Mouse (Mus musculus): ENCODE results near the gene Atp6v1g3. TPM values are rescaled to one million over a fixed set of nuclear protein-coding genes. Genes with fewer than 3 reads are reported as not detected.

Atp6v1g3 gene
- polyA plus RNA-seq, 1 experiment from 2014 or later, result not detected

DNA sequence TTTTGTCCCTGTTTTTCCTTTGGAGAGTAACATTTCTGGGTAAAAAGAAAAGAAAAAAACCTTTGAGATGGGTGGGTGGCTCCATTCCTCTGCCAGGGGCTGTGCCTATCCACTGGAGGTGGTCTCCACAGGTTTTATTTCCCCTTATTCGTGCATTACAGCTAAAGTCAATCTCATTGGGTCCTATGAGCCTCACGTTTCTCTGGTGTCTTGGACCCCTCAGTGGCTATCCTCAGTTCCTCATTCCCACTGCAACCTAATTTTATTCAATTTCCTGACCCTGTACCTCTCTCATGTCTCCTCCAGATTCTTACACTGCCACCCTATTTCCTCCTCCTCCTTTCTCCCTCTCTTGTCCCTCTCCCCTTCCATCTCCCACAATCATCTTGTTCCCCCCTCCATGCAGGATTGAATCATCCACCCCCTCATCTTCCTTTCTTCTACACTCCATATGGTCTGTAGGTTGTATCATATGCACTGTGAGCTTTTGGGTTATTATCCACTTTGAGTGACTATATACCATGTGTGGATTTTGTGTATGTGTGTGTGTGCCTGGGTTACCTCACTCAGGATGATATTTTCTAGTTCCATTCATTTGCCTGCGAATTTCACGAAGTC lies 17.3 kb upstream of the Atp6v1g3 start:
- ATAC-seq (ENCODE audit: insufficient read depth), result no peak
- Histone ChIP-seq H3K9ac (no peak overlapping the region), H3K27ac (replicated peaks) (no peak overlapping the region), H3K4me1 (replicated peaks) (no peaks in the 10 kb centered on the region), H3K4me2 (no peak overlapping the region), H3K27me3 (no peaks in the 10 kb centered on the region), H3K36me3 (replicated peaks) (no peaks in the 10 kb centered on the region), H3K4me3 (replicated peaks) (no peak overlapping the region), H3K9me3 (replicated peaks) (no peaks in the 10 kb centered on the region)
- 49% methylated on average over 4 of the region's 4 CpGs for WGBS (ENCODE audit: insufficient replicate concordance)

GRCm38 (mm10) chr1:138258758-138259157 lies 14.8 kb upstream of the Atp6v1g3 start:
- Histone ChIP-seq H3K4me1 (replicated peaks) (no peaks in the 10 kb centered on the region), H3K27ac (replicated peaks) (no peak overlapping the region), H3K9ac (no peak overlapping the region), H3K9me3 (replicated peaks) (no peaks in the 10 kb centered on the region), H3K36me3 (replicated peaks) (no peaks in the 10 kb centered on the region), H3K4me3 (replicated peaks) (no peak overlapping the region), H3K27me3 (no peaks in the 10 kb centered on the region), H3K4me2 (no peak overlapping the region)
- ATAC-seq (ENCODE audit: insufficient read depth), result no peak
- 54% methylated on average over 4 of the region's 4 CpGs for WGBS (ENCODE audit: insufficient replicate concordance)

- no peak overlapping the region for H3K4me2 ChIP-seq
- H3K9me3 ChIP-seq (replicated peaks), result no peaks in the 10 kb centered on the region
- no peaks in the 10 kb centered on the region for H3K4me1 ChIP-seq (replicated peaks)
- WGBS (ENCODE audit: insufficient replicate concordance), result 52% methylated on average over 3 of the region's 3 CpGs
- no peak for ATAC-seq (ENCODE audit: insufficient read depth)
- H3K4me3 ChIP-seq (replicated peaks), result no peak overlapping the region
- H3K9ac ChIP-seq, result no peak overlapping the region
- no peak overlapping the region for H3K27ac ChIP-seq (replicated peaks)
- H3K36me3 ChIP-seq (replicated peaks), result no peaks in the 10 kb centered on the region
- no peaks in the 10 kb centered on the region for H3K27me3 ChIP-seq
These were observed 12.0 kb upstream of the Atp6v1g3 start for GRCm38 (mm10) chr1:138261520-138261919.

DNA sequence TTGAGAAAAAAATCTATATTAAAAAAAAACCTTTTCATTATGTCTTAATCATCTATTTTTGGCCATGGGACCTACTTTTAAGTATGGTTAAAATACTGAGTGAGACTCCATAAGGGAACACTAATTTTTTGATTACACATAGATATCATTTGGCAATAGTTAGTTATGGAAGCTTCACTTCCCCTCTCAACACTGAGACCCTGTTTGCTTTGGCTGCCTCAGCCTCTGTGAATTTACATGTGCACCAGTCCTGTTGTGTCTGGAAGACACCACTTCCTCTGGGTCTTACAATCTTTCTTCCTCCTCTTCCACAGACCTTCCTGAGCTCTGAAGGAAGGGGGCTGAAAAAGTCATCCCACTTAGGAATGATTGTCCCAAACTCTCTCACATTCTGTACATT lies 11.1 kb upstream of the Atp6v1g3 start:
- H3K9ac ChIP-seq, result no peak overlapping the region
- H3K4me1 ChIP-seq (replicated peaks), result no peaks in the 10 kb centered on the region
- no peaks in the 10 kb centered on the region for H3K36me3 ChIP-seq (replicated peaks)
- ATAC-seq (ENCODE audit: insufficient read depth), result no peak
- H3K4me3 ChIP-seq (replicated peaks), result no peak overlapping the region
- no peak overlapping the region for H3K27ac ChIP-seq (replicated peaks)
- no peaks in the 10 kb centered on the region for H3K27me3 ChIP-seq
- H3K4me2 ChIP-seq, result no peak overlapping the region
- H3K9me3 ChIP-seq (replicated peaks), result no peaks in the 10 kb centered on the region

- ATAC-seq (ENCODE audit: insufficient read depth), result no peak
- no peak overlapping the region for H3K4me2 ChIP-seq
- H3K27me3 ChIP-seq, result no peaks in the 10 kb centered on the region
- 47% methylated on average over 5 of the region's 5 CpGs for WGBS (ENCODE audit: insufficient replicate concordance)
- H3K9ac ChIP-seq, result no peak overlapping the region
- no peaks in the 10 kb centered on the region for H3K4me1 ChIP-seq (replicated peaks)
- no peak overlapping the region for H3K4me3 ChIP-seq (replicated peaks)
- H3K27ac ChIP-seq (replicated peaks), result no peak overlapping the region
- H3K9me3 ChIP-seq (replicated peaks), result no peaks in the 10 kb centered on the region
- no peaks in the 10 kb centered on the region for H3K36me3 ChIP-seq (replicated peaks)
These were observed 6.0 kb upstream of the Atp6v1g3 start for GRCm38 (mm10) chr1:138267465-138268055.

GRCm38 (mm10) chr1:138274930-138275329 lies 1.4 kb downstream of the Atp6v1g3 start:
- no peak overlapping the region for H3K4me3 ChIP-seq (replicated peaks)
- H3K9ac ChIP-seq, result no peak overlapping the region
- no peak for ATAC-seq (ENCODE audit: insufficient read depth)
- no peaks in the 10 kb centered on the region for H3K36me3 ChIP-seq (replicated peaks)
- no peaks in the 10 kb centered on the region for H3K27me3 ChIP-seq
- H3K9me3 ChIP-seq (replicated peaks), result no peaks in the 10 kb centered on the region
- WGBS (ENCODE audit: insufficient replicate concordance), result 24% methylated on average over 3 of the region's 3 CpGs
- H3K27ac ChIP-seq (replicated peaks), result no peak overlapping the region
- no peak overlapping the region for H3K4me2 ChIP-seq
- H3K4me1 ChIP-seq (replicated peaks), result no peaks in the 10 kb centered on the region

DNA sequence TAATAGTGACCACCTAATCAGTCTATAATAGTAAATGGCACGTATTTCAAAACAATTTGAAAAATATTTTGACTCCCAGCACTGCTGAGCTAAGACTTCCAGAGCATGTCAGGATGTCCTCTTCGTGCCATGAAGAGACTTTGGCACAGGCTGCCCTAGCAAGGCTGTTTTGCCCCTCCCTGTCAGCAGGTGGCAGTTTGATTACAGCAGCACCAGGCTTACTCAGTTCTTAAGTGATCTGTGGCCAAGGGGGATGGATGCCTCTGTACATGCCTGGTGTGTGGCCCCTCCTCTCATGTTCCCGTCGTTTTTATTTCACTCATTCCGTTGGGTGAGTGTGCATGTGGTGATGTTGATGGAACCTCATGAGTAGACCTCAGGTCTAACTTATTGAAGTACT lies 2.3 kb downstream of the Atp6v1g3 start:
- H3K9me3 ChIP-seq (replicated peaks), result no peaks in the 10 kb centered on the region
- 46% methylated on average over 5 of the region's 5 CpGs for WGBS (ENCODE audit: insufficient replicate concordance)
- H3K4me3 ChIP-seq (replicated peaks), result no peak overlapping the region
- H3K36me3 ChIP-seq (replicated peaks), result no peaks in the 10 kb centered on the region
- no peak overlapping the region for H3K27ac ChIP-seq (replicated peaks)
- no peak overlapping the region for H3K4me2 ChIP-seq
- H3K27me3 ChIP-seq, result no peaks in the 10 kb centered on the region
- H3K4me1 ChIP-seq (replicated peaks), result no peaks in the 10 kb centered on the region
- no peak overlapping the region for H3K9ac ChIP-seq
- no peak for ATAC-seq (ENCODE audit: insufficient read depth)

DNA sequence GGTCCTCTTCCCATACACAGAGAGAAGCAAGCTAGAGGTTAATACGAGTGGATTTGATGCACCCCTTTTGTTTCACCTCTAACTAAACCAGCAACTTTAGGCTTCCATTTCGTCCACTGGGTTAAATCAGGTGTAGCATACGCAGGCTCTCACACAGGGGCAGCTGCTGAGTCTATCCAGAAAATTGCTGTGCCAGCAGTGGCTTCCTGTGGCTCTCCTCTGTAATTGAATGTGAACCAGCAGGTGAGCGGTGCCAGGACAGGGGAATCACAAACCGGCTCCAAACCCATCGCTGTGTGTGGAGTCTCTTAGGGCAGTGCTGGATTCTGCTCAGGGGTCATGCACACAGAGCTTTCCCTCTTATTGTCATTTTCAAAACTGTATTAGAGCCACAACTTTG lies 7.6 kb downstream of the Atp6v1g3 start:
- no peak overlapping the region for H3K27ac ChIP-seq (replicated peaks)
- H3K9me3 ChIP-seq (replicated peaks), result no peaks in the 10 kb centered on the region
- no peaks in the 10 kb centered on the region for H3K4me1 ChIP-seq (replicated peaks)
- no peaks in the 10 kb centered on the region for H3K36me3 ChIP-seq (replicated peaks)
- no peak overlapping the region for H3K4me3 ChIP-seq (replicated peaks)
- H3K9ac ChIP-seq, result no peak overlapping the region
- no peak overlapping the region for H3K4me2 ChIP-seq
- no peak for ATAC-seq (ENCODE audit: insufficient read depth)
- no peaks in the 10 kb centered on the region for H3K27me3 ChIP-seq
- WGBS (ENCODE audit: insufficient replicate concordance), result 67% methylated on average over 6 of the region's 6 CpGs

- no peak for ATAC-seq (ENCODE audit: insufficient read depth)
- no peak overlapping the region for H3K4me3 ChIP-seq (replicated peaks)
- H3K27me3 ChIP-seq, result no peaks in the 10 kb centered on the region
- H3K4me2 ChIP-seq, result no peak overlapping the region
- H3K36me3 ChIP-seq (replicated peaks), result no peaks in the 10 kb centered on the region
- H3K4me1 ChIP-seq (replicated peaks), result no peaks in the 10 kb centered on the region
- no peak overlapping the region for H3K9ac ChIP-seq
- 56% methylated on average over 3 of the region's 3 CpGs for WGBS (ENCODE audit: insufficient replicate concordance)
- H3K9me3 ChIP-seq (replicated peaks), result no peaks in the 10 kb centered on the region
- no peak overlapping the region for H3K27ac ChIP-seq (replicated peaks)
These were observed 9.0 kb downstream of the Atp6v1g3 start for GRCm38 (mm10) chr1:138282413-138283141.

DNA sequence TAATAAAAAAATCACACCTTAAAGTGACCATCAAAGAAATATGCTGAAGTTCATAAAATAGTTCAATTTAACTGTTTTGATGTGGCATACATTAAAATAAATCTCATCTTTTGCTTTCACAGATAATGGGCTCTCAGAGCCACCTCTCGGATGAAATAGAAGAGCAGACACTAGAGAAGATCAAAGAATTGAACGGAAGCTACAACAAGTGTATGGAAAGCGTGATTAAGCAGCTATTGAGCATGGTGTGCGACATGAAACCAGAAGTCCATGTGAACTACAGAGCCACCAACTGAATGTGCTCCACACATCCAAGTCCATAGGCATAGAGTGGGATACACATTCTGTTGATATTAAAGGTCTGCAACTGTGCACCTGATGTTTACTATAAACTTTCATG lies 14.1 kb downstream of the Atp6v1g3 start:
- Histone ChIP-seq H3K4me1 (replicated peaks) (no peaks in the 10 kb centered on the region), H3K4me2 (no peak overlapping the region), H3K4me3 (replicated peaks) (no peak overlapping the region), H3K9ac (no peak overlapping the region), H3K27me3 (no peaks in the 10 kb centered on the region), H3K9me3 (replicated peaks) (no peaks in the 10 kb centered on the region), H3K27ac (replicated peaks) (no peak overlapping the region), H3K36me3 (replicated peaks) (no peaks in the 10 kb centered on the region)
- 65% methylated on average over 4 of the region's 4 CpGs for WGBS (ENCODE audit: insufficient replicate concordance)
- ATAC-seq (ENCODE audit: insufficient read depth), result no peak

- Histone ChIP-seq H3K9ac (no peak overlapping the region), H3K4me3 (replicated peaks) (no peak overlapping the region), H3K27ac (replicated peaks) (no peak overlapping the region), H3K27me3 (no peaks in the 10 kb centered on the region), H3K9me3 (replicated peaks) (no peaks in the 10 kb centered on the region), H3K36me3 (replicated peaks) (no peaks in the 10 kb centered on the region), H3K4me2 (no peak overlapping the region), H3K4me1 (replicated peaks) (no peaks in the 10 kb centered on the region)
- ATAC-seq (ENCODE audit: insufficient read depth), result no peak
- 66% methylated on average over 1 of the region's 1 CpGs for WGBS (ENCODE audit: insufficient replicate concordance)
These were observed 15.2 kb downstream of the Atp6v1g3 start for GRCm38 (mm10) chr1:138288721-138289120.
